Mouse (Mus musculus) liver, adult 2 months (tissue): ENCODE measurements at regions not wholly inside any gene's neighbourhood (a gene's known extent, or its start where the extent isn't known, plus 50 kb on each side); places are given as distances from the start of the nearest gene placed in this dataset.

Experiments
- DNase-seq: peaks from one replicate; pipeline ENCODE4 v3.0.0-alpha.2; 2011; ENCODE audit warnings: low read depth, low spot score; ENCODE audit errors: extremely low read depth
- H3K27ac ChIP-seq: fragments of 200-500 bp; replicated peaks from 2 replicates; pipeline ENCODE4 v1.5.1; 2012; ENCODE audit warnings: low read depth, mild to moderate bottlenecking, control low read depth, inconsistent platforms, low read length; ENCODE audit not compliant: insufficient read depth
- H3K27me3 ChIP-seq: fragments of 200-500 bp; 2 replicates; pipeline ENCODE4 v1.6.1; 2012; ENCODE audit warnings: mild to moderate bottlenecking, moderate library complexity, low read length, inconsistent platforms; ENCODE audit not compliant: control insufficient read depth, insufficient read depth
- H3K36me3 ChIP-seq: fragments of 200-500 bp; 2 replicates; pipeline ENCODE4 v1.6.1; 2012; ENCODE audit warnings: low read length, inconsistent platforms; ENCODE audit not compliant: control insufficient read depth, insufficient read depth
- H3K4me1 ChIP-seq: fragments of 200-500 bp; 2 replicates; pipeline ENCODE4 v1.6.1; 2011; ENCODE audit warnings: low read length; ENCODE audit not compliant: control insufficient read depth, insufficient read depth
- H3K4me3 ChIP-seq: fragments of 200-500 bp; 2 replicates; pipeline ENCODE4 v1.5.1; 2011; ENCODE audit warnings: low read depth, mild to moderate bottlenecking, control low read depth, low read length, moderate library complexity; ENCODE audit not compliant: insufficient read depth
- H3K79me2 ChIP-seq: fragments of 200-500 bp; 2 replicates; pipeline ENCODE4 v1.6.1; 2012; ENCODE audit warnings: inconsistent platforms, mild to moderate bottlenecking, low read length, moderate library complexity; ENCODE audit not compliant: control insufficient read depth, insufficient read depth
- H3K9ac ChIP-seq: fragments of 200-500 bp; 2 replicates; pipeline ENCODE4 v1.6.1; 2012; ENCODE audit warnings: low read depth, mild to moderate bottlenecking, control low read depth, inconsistent platforms, low read length
- CTCF ChIP-seq: fragments of 200-500 bp; IDR thresholded peaks from 2 replicates; pipeline ENCODE4 v1.5.1; 2011; ENCODE audit warnings: low read depth, low read length, control low read depth
- POLR2A ChIP-seq: fragments of 200-500 bp; IDR thresholded peaks from 2 replicates; pipeline ENCODE4 v1.6.1; 2011; ENCODE audit warnings: low read length, control low read depth; ENCODE audit not compliant: insufficient read depth; ENCODE audit errors: extremely low read depth
- WGBS: fragments of 180-500 bp; shearing (Covaris S2); methylation state at CpG from one replicate; pipeline ENCODE4 v1.1.7; 2018; 5-methylcytosine and 5-hydroxymethylcytosine counted together

DNA sequence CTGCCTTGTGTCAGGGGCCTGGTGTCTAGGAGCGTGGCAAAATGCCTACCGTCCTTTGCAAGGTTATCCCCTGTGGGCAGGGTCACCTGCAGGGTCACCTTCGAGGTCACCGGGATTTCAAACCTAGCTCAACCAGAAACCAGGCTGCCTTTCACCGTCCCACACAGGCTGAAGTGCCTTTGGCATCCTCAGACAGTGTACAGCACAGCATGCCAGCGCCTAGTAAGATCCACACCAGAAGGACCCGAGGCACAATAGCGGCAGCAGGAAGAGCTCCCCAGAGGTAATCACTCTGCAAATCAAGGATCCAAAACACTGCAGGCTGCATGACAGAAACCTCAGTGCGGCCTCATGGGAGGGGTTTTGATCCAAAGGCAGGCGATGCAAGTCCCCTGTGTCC lies 155.9 kb downstream of the 2410131K14Rik start:
- H3K36me3 ChIP-seq, result no peaks in the 10 kb centered on the region
- WGBS, result 72% methylated on average over 10 of the region's 10 CpGs
- DNase-seq, result no peak
- H3K4me1 ChIP-seq, result no peaks in the 10 kb centered on the region
- TF ChIP-seq CTCF (no peak), POLR2A (no peak)
- H3K79me2 ChIP-seq, result no peaks in the 10 kb centered on the region
- no peak overlapping the region for H3K9ac ChIP-seq
- no peak overlapping the region for H3K27ac ChIP-seq
- H3K4me3 ChIP-seq, result no peak overlapping the region
- peaks cover 5% of the 10 kb centered on the region; the same call in 1 of the 2 replicates for H3K27me3 ChIP-seq

DNA sequence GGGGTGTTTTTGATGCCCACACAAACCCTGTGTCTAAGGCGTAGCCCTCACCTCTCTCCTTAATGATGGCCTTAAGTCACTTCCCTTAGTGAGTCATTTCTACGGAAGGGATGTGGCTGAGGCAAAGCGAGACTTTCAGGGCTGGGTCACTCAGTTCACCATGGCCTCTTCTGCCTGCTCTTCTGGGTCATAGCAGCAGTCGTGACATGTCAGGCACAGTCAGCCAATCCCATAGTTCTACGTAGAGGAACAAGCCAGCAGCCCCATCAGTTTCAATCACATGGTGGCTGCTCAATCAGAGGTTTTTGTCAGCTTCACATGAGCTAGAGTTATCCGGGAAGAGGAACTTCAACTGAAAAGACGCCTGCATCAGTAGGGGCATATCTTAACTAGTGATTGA lies 156.1 kb upstream of the Med13l start:
- H3K4me3 ChIP-seq, result no peak overlapping the region
- no peaks in the 10 kb centered on the region for H3K36me3 ChIP-seq
- TF ChIP-seq CTCF, result no peak
- no peak for TF ChIP-seq POLR2A
- WGBS, result 75% methylated on average over 7 of the region's 7 CpGs
- H3K27ac ChIP-seq, result no peak overlapping the region
- no peaks in the 10 kb centered on the region for H3K79me2 ChIP-seq
- no peaks in the 10 kb centered on the region for H3K4me1 ChIP-seq
- peak; percentile 21 for DNase-seq
- H3K9ac ChIP-seq, result no peak overlapping the region
- H3K27me3 ChIP-seq, result no peaks in the 10 kb centered on the region

DNA sequence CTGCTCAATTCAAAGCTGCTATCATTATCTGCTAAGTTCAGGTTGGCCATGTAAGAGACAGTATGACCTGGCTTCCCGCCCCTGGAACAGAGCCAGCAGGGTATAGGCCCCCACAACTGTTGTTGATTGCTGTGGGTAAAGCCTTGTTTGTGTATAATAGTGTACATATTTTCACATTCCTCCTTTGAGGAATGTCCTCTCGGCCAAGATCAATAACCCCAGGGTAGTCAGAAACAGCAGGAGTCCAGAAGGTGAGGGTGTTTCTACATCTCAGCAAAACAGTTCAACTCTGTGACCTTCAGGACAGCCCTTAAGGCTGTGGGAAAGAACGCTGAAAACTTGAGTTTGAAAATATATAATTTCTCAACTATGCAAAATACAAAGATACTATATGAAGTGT lies 155.1 kb upstream of the Med13l start:
- no peak overlapping the region for H3K4me3 ChIP-seq
- TF ChIP-seq POLR2A (no peak), CTCF (no peak)
- no peak overlapping the region for H3K27ac ChIP-seq
- H3K4me1 ChIP-seq, result no peaks in the 10 kb centered on the region
- no peak for DNase-seq
- no peaks in the 10 kb centered on the region for H3K79me2 ChIP-seq
- WGBS, result 91% methylated on average over 3 of the region's 3 CpGs
- no peaks in the 10 kb centered on the region for H3K36me3 ChIP-seq
- H3K27me3 ChIP-seq, result no peaks in the 10 kb centered on the region
- no peak overlapping the region for H3K9ac ChIP-seq

DNA sequence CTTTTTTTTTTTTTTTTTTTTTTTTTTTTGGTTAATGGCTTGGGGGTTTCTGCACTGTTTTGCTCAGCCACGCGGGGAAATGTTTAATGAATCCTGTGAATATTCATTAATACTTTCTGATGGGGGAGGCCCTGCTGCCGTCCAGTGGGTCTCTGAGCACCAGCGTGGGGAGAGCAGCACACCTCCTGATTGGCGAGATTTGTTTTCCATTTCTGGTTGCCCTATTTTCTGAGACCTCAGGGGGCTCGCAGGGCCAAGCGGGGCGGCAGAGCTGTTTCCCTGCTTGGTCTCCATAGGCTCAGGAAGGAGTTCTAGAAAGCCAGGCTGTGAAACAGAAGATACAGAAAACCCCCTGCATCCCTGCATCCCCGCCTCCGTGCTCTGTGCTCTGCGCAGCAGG lies 153.0 kb upstream of the Med13l start:
- WGBS, result 76% methylated on average over 11 of the region's 11 CpGs
- Histone ChIP-seq H3K27ac (no peak overlapping the region), H3K4me1 (no peaks in the 10 kb centered on the region), H3K4me3 (no peak overlapping the region), H3K79me2 (no peaks in the 10 kb centered on the region), H3K36me3 (no peaks in the 10 kb centered on the region), H3K9ac (no peak overlapping the region), H3K27me3 (no peaks in the 10 kb centered on the region)
- no peak for DNase-seq
- no peak for TF ChIP-seq CTCF
- TF ChIP-seq POLR2A, result no peak

DNA sequence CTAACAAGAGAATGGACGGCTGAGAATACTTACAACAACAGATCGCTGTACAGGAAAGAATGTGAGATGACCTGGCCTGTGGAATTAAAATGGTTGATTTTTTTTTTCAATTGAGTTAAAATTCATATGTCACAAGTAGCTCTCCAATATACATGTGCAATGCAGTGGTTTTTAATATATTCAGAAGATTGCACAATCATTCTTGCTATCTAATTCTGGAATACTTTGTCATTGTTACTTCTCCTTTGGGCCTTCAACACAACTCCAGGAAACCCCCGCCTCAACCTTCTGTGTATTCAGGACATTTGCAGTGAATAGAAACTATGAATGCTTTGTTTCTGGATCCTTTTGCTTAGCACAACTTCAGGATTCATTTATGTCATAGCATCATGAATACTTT lies 152.5 kb upstream of the Med13l start:
- WGBS, result 86% methylated on average over 3 of the region's 3 CpGs
- no peak for TF ChIP-seq CTCF
- no peak for TF ChIP-seq POLR2A
- Histone ChIP-seq H3K27ac (no peak overlapping the region), H3K4me3 (no peak overlapping the region), H3K9ac (no peak overlapping the region), H3K79me2 (no peaks in the 10 kb centered on the region), H3K4me1 (no peaks in the 10 kb centered on the region), H3K27me3 (no peaks in the 10 kb centered on the region), H3K36me3 (no peaks in the 10 kb centered on the region)
- no peak for DNase-seq

DNA sequence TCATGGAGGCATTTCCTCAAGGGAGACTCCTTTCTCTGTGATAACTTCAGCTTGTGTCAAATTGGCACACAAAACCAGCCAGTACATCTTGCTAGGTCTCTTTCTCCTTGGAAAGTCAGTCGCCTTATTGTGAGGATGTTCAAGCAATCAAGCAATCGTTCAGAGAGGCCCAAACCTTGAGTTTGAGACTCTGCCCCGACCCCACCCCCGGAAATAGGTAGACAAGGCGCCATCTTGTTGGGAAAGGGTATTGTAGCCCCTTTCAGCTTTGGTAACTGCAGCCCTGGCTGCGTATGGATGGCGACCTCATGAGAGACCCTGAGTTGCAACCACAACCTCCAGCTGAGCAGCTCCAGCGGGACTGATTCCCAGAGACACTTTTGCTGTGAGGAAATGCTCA lies 151.7 kb upstream of the Med13l start:
- DNase-seq, result no peak
- Histone ChIP-seq H3K9ac (no peak overlapping the region), H3K4me1 (no peaks in the 10 kb centered on the region), H3K27me3 (no peaks in the 10 kb centered on the region), H3K36me3 (no peaks in the 10 kb centered on the region), H3K79me2 (no peaks in the 10 kb centered on the region), H3K27ac (no peak overlapping the region), H3K4me3 (no peak overlapping the region)
- TF ChIP-seq POLR2A (no peak), CTCF (no peak)
- 75% methylated on average over 8 of the region's 8 CpGs for WGBS
